Mouse (Mus musculus) spleen, embryonic (tissue): Measurements from ENCODE around the gene Pkp3.

Experiments used
- CTCF ChIA-PET: fragments of 350-600 bp; sonication (Branson Sonifier 250); formaldehyde crosslinking; loops from one replicate; lab custom pipeline; 2022; lab: Charles Lee

Pkp3 gene

DNA sequence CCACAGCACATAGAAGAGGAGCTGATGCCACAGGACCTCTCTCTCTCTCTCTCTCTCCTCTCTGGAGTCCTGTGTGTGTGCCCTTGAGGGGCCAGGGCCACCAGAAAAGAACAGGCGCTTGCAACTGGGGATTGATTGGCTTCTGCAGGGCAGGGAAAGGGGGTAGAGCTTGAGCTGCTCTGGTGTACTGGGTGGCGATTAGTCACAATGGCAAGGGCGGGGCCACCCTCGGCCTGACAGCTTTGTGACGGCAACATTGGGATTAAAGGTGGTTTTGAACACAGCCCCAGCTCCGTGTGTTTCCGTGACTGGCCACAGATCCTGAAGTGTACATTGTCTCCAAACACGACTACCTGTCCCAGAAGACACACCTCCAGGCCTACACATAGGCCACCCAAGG is 12.2 kb downstream of the Pkp3 start:
- CTCF ChIA-PET: interaction anchor here (0.7 kb wide), 1 partner anchor 815 kb away, joined by 3 read pairs; no protein-coding TSS in a partner anchor

- CTCF ChIA-PET: interaction anchor here (1.2 kb wide), 1 partner anchor 21 kb away, joined by 3 read pairs; no protein-coding TSS in a partner anchor
These were observed 14.2 kb downstream of the Pkp3 start for GRCm38 (mm10) chr7:141092051-141092735.

DNA sequence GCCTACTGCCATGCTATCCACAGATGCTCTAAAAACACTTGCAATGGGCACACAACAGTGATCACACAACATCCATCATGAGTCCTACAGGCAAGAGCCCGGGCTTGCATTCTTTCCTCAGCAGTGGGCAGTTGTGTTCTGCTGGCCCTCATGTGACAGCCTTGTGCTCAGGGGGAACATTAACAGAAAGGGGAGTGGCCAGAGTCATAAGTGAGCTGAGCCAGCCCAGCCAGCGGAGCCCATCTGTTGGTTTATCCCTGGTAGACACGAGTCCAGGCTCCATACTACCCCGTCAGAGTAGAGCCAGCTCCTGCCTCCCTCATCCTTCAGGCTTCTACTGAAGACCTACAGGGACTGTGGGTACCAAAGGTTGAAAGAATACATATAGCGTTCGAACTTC is 15.9 kb downstream of the Pkp3 start:
- CTCF ChIA-PET: interaction anchor here (0.5 kb wide), 1 partner anchor 142 kb away, joined by 7 read pairs; no protein-coding TSS in a partner anchor

GRCm38 (mm10) chr7:141094487-141095205 is 16.6 kb downstream of the Pkp3 start:
- CTCF ChIA-PET: no interaction called here

DNA sequence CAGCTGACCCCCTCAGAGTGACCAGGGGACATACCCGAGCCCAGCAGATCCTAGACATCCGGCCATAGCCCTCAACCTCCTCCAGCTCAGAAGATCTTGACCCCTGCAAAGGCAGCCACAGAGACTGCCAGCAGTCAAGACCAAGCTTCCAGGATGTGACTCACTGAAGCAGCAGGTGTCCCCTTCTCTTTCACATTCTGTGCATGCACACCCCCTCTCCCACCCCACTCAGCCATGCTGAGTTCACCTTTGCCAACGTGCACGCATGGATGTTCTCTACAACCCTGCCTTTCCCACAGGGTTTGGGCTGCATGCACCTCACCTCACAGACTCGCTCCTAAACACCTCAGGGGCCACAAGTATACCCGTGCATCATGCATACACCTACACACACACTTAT is 18.0 kb downstream of the Pkp3 start:
- CTCF ChIA-PET: interaction anchor here (0.6 kb wide), 1 partner anchor 299 kb away, joined by 3 read pairs; no protein-coding TSS in a partner anchor

GRCm38 (mm10) chr7:141096649-141097056 is 18.6 kb downstream of the Pkp3 start:
- CTCF ChIA-PET: no interaction called here

DNA sequence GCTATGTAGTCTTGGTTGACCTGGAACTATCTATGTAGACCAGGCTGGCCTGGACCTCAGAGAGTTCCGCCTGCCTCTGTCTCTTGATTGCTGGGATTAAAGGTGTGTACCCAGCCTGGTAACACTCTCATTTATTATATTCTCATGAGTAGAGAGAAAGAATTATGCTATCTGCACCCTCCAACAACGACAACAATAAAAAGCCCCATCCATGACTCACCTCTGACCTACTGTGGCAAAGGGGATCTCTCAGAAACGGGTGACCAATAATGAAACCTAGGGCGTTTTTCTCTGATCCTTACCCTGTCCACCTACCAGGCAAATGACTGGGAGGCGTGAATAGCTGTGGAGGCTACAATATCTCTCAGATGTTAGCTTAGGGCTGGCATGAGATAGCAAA is 19.2 kb downstream of the Pkp3 start:
- CTCF ChIA-PET: no interaction called here

- CTCF ChIA-PET: interaction anchor here (0.5 to 0.6 kb wide), 2 partner anchors 257 to 362 kb away, joined by 3 to 4 read pairs; no protein-coding TSS in a partner anchor
These were observed 22.1 kb downstream of the Pkp3 start, which contains the start of gene Sigirr for GRCm38 (mm10) chr7:141099911-141100691. Gene Sigirr (minus strand): TSS chr7:141100572.

DNA sequence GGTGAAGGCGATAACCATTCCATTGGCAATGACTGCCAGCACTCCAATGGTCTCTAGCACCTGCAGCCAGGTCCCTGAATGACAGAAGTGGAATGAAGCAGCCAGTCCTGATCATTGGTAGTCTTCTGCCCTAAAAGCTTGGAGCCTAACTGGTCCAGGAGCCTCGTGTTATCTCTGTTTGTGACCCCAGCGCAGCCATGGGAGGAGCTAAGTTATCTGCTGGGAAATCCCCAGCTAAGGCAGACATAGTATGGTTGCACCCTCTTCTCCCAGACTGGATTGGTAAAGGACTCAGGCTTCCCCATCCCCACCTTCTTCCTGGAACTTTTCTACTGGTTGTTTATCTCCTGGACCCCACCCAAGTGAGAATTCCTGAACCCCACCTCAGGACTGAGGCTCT is 25.1 kb downstream of the Pkp3 start:
- CTCF ChIA-PET: no interaction called here

DNA sequence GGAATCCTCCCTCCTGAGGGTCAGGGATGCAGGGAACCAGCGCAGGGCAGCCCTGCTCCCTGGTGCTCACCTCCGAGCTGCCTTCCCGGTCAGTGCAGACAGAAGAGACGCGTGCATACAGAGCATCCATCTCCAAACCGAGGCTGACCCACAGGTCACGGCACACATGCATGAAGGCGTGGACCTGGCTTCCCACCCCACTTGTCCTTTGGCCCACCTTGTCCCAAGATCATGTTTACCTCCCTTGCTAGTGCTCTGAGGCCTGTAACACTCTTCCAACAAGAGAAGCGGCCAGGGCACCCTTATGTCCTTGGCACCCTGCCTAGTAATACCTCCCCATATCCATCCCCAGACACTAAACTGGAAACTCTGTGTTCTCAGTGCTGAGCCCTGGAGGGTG is 37.9 kb downstream of the Pkp3 start:
- CTCF ChIA-PET: no interaction called here

DNA sequence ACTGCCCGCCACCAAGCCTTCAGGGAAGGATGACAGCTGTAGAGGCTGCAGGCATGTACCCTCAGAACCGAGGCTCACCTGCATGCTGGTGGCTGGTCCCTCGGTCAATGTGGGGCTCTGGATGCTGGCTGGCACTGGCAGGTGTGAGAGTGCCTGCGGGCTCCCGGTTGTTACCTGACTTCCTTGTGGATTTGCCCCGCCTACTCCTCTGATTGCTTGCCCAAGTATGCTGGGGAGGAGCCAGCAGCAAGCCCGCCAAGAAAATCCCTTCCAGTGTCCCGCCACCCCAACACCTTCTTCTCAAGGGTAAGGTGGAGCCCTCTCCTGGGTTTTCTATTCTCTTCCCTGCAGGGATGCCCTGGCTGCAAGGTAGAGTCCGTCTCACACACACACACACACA is 39.6 kb downstream of the Pkp3 start, which contains the start of gene Ano9:
Gene Ano9, minus strand, starts transcription at position 171 of the 400 bp plus-strand sequence.
- CTCF ChIA-PET: no interaction called here

DNA sequence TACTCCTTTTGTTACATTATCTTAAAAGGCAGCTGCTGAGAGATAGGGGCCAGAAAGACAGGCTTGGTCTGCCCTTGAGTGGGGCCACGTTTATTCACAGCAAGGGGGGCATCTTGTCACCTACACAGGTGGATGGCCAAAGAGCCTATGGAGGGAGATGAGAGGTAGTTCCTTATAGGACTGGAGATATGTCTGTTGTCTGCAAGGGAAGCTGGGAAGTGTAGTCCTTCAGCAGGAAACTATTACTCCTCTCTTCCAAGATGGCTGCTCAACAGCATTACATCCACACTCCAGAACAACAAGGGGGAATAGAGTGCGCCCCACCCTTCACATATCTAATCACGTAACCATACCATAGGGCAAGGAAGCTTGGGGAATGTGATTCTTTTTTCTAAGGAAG is 41.5 kb downstream of the Pkp3 start:
- CTCF ChIA-PET: no interaction called here

GRCm38 (mm10) chr7:141120605-141121004 is 42.6 kb downstream of the Pkp3 start:
- CTCF ChIA-PET: no interaction called here

GRCm38 (mm10) chr7:141121051-141121531 is 43.1 kb downstream of the Pkp3 start:
- CTCF ChIA-PET: no interaction called here

DNA sequence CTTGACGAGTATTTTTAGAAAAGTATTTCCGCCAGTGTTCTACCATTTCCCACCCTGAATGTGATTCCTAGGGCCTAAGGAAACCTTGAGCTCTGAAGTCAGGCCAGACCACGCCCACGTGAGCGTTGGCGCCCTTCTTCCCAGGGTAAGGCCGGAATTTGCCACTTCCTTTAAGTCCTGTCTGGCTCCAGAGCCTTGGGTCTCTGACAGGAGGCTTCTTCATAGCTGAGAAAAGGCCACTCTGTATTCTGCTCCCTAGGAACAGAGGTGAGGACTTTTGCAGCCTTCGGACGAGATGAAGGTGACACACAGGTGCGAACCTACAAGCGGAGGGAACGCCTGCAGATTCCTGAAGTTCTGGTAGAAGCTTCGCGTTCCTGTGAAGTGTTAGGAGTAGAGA is 44.2 kb downstream of the Pkp3 start, which contains the start of gene Ptdss2:
Gene Ptdss2, plus strand, starts transcription at position 138 of the 400 bp plus-strand sequence.
- CTCF ChIA-PET: interaction anchor here (0.9 kb wide), 1 partner anchor 40 kb away, joined by 3 read pairs; no protein-coding TSS in a partner anchor

DNA sequence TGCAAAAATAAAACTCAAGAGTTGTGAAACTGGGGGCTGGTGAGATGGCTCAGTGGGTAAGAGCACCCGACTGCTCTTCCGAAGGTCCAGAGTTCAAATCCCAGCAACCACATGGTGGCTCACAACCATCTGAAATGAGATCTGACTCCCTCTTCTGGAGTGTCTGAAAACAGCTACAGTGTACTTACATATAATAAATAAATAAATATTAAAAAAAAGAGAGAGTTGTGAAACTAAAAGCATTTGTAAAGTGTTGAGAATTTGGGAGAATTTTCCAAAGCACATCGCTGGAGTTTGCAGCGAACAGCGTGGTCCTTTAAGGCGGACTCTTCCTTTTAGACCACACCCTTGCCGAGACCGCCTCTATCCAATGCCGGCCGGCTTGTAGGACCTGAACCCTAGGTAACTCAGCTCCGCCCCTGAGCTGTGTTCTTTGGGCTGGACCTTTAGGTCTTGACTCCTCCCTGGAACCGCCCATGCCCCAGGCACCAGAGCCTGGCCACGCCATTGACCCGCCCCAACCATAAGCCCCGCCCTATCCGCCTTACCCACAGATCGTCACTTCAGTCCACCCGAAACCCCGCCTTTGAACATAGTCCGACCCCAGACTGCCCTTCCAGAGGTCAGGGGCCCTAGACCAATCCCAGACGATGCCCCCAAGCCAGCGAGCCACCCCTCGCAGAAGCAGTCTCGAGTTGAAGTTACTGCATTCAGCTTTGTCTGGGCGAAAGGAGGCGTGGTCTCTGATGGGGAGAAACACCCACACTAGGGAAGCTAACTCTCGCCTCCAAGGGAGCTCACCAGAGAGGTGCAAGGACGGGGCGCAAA is 44.9 kb downstream of the Pkp3 start:
- CTCF ChIA-PET: interaction anchor here (0.9 kb wide), 1 partner anchor 41 kb away, joined by 3 read pairs; no protein-coding TSS in a partner anchor

- CTCF ChIA-PET: no interaction called here
These were observed 45.5 kb downstream of the Pkp3 start for GRCm38 (mm10) chr7:141123517-141123856.

GRCm38 (mm10) chr7:141131024-141131820 is 53.2 kb downstream of the Pkp3 start:
- CTCF ChIA-PET: interaction anchor here (0.5 kb wide), 1 partner anchor 266 kb away, joined by 3 read pairs; no protein-coding TSS in a partner anchor

- CTCF ChIA-PET: no interaction called here
These were observed 54.1 kb downstream of the Pkp3 start for GRCm38 (mm10) chr7:141131904-141132755.
